Mouse (Mus musculus): Measurements from ENCODE around the gene Siae. TPM values are rescaled to one million over a fixed set of nuclear protein-coding genes. Genes with fewer than 3 reads are reported as not detected.

Siae gene
- polyA plus RNA-seq, 1 experiment from 2014 or later: 11.5 TPM

DNA sequence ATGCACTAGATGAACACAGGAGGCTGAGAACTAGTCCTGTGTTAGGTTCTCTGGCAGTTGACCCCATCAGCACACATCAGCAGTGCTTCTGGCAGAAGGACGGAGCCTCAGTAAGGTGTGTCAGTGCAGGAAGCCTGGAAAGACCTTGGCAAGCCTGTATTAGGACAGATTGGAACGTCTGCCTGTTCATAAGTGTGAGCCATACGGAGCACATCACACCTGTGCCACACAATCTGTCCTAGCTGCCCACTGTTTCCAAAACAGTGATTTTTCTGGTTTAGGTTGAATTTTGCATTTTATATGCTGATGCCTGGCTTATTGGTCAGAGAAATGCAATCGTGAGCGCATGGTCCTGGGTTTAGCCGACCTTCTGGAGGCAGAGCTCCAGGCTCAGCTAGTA is 65.8 kb downstream of the Siae start:
- Histone ChIP-seq H3K9ac (no peak overlapping the region), H3K27ac (no peak overlapping the region), H3K27me3 (replicated peaks) (0 out of 2 replicates have a peak, but pooled peaks cover 4% of the 10 kb centered on the region), H3K4me1 (peaks cover 20% of the 10 kb centered on the region), H3K36me3 (replicated peaks) (no peaks in the 10 kb centered on the region), H3K4me3 (no peak overlapping the region), H3K4me2 (no peak overlapping the region), H3K9me3 (no peaks in the 10 kb centered on the region)
- no peak for ATAC-seq (replicated peaks)
- WGBS: 86% methylated on average over 6 of the region's 6 CpGs

DNA sequence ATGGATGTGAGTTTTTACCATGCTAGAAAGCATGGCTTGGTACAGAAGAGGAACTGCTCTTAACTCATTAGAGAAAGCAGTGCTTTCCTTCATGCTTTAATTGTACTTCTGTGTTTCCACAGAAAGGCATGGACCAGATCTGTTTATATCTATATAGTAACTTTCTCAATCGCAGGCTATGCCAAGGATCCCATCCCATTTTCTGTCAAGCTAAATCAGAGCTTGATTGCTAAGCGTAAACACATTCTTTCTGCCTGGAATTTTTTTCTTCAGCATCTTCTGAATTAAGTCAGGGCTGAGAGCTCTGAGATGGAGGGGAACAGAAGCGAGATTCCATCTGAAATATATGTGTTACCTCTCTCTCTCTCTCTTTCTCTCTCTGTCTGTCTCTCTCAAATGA is 68.5 kb downstream of the Siae start:
- Histone ChIP-seq H3K9me3 (no peaks in the 10 kb centered on the region), H3K4me2 (no peak overlapping the region), H3K4me1 (peaks cover 26% of the 10 kb centered on the region), H3K27ac (no peak overlapping the region), H3K27me3 (replicated peaks) (no peaks in the 10 kb centered on the region), H3K9ac (no peak overlapping the region), H3K36me3 (replicated peaks) (no peaks in the 10 kb centered on the region), H3K4me3 (no peak overlapping the region)
- WGBS: 84% methylated on average over 3 of the region's 3 CpGs
- ATAC-seq (replicated peaks): no peak

DNA sequence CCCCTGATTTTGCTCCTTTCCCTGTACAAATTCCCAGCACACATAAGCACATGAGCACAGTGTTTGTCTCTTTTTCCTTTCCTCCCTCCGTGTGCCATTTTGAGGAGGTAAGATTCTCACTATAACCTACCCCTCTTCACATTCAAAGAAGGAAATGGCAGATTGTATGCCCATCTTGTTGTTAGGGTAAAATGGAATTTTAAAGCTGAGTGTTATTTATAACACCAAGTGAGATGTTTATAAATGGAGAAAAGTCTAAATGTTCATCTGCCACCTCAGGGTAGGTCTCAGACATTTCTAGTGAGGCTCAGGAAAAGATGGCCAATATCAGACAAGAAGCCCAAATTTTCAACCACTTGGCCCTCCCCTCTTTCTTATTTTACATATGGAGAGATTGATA is 69.0 kb downstream of the Siae start:
- Histone ChIP-seq H3K27ac (peak overlapping the region; percentile 83), H3K36me3 (replicated peaks) (no peaks in the 10 kb centered on the region), H3K4me2 (no peak overlapping the region), H3K9me3 (no peaks in the 10 kb centered on the region), H3K4me1 (peaks cover 26% of the 10 kb centered on the region), H3K27me3 (replicated peaks) (no peaks in the 10 kb centered on the region), H3K9ac (no peak overlapping the region), H3K4me3 (no peak overlapping the region)
- ATAC-seq (replicated peaks): no peak
- 70% methylated on average over 1 of the region's 1 CpGs for WGBS

DNA sequence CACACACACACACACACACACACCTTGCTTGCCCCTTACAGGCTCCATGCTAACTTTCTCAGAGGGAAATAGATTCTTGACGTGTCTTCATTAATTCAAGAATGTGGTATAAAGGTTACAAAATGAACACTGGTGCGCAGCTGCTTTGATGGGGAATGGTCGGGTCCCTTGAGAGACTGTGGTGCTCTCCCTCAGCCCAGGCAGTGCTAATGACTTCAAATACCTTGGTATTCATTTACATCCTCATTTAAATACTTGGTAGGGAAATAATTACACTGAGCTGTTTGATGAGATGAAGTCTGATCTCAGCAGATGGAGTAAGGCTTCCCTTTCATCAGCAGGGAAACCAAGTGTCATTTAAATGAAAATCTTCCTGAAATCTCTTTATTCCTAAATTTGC is 69.6 kb downstream of the Siae start:
- Histone ChIP-seq H3K27ac (peak overlapping the region; percentile 83), H3K9ac (0 out of 2 replicates have a peak overlapping the region, but pooled peaks have one; percentile 13)
- WGBS: 15% methylated on average over 3 of the region's 3 CpGs

DNA sequence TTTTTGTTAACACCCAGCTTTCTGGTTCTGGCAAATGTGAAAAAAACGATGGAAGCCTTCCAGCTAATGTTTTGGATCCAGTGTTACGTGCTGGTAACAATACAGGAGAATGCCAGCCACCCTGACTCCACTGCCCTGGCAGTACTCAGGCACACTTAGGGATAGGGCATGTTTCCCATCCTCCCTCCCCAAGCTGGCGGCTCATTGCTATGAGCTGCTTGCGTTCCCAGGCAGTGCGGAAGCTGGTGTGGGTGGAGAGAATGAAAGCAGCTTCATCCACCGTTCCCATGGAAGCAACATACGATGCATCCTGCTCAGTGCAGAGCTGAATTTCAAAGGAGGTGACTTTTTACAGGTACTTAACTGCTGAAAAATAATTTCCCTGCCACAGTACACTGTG is 70.1 kb downstream of the Siae start:
- ATAC-seq (replicated peaks): peak; percentile 93
- no peaks in the 10 kb centered on the region for H3K9me3 ChIP-seq
- H3K36me3 ChIP-seq (replicated peaks): no peaks in the 10 kb centered on the region
- H3K4me3 ChIP-seq: peak overlapping the region; percentile 1; the same call in 1 of the 2 replicates
- WGBS: 5% methylated on average over 7 of the region's 7 CpGs
- no peaks in the 10 kb centered on the region for H3K27me3 ChIP-seq (replicated peaks)
- H3K9ac ChIP-seq: peak overlapping the region; percentile 13; the same call in 1 of the 2 replicates
- H3K4me2 ChIP-seq: peak overlapping the region; percentile 40
- peaks cover 26% of the 10 kb centered on the region for H3K4me1 ChIP-seq
- peak overlapping the region; percentile 83 for H3K27ac ChIP-seq

More for the DNA sequence above, 69.6 kb downstream of the Siae start:
- H3K36me3 ChIP-seq (replicated peaks): no peaks in the 10 kb centered on the region
- H3K4me1 ChIP-seq: peaks cover 26% of the 10 kb centered on the region
- no peaks in the 10 kb centered on the region for H3K9me3 ChIP-seq
- peak; percentile 86 for ATAC-seq (replicated peaks)
- no peak overlapping the region for H3K4me3 ChIP-seq
- no peaks in the 10 kb centered on the region for H3K27me3 ChIP-seq (replicated peaks)
- H3K4me2 ChIP-seq: peak overlapping the region; percentile 40

DNA sequence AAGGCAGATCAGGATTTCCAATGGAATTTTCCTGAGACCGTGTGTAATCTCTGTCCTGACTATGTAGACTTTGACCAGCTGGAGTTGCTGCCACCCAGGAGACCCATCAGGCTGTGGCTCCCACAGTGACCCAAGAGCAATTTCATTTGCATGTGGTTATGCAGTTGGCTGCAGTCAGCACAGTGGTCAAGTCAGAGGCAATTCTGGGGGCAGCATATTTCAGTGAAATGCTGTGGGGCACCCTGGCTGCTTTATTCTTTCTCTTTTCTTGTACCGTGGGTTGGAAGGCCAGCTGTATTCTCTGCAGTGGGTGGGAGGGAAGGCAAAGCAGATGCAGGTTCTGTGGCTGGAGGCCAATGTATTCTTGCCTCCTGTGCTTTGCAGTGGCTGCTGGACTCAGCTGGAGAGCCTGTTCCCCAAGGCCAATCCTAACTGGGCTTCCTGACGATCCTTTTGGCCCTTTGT is 70.6 kb downstream of the Siae start:
- H3K36me3 ChIP-seq (replicated peaks): no peaks in the 10 kb centered on the region
- no peaks in the 10 kb centered on the region for H3K27me3 ChIP-seq (replicated peaks)
- H3K4me2 ChIP-seq: peak overlapping the region; percentile 40
- peak; percentile 58 for ATAC-seq (replicated peaks)
- peak overlapping the region; percentile 83 for H3K27ac ChIP-seq
- H3K9me3 ChIP-seq: no peaks in the 10 kb centered on the region
- peak overlapping the region; percentile 1; the same call in 1 of the 2 replicates for H3K4me3 ChIP-seq
- WGBS: 7% methylated on average over 3 of the region's 3 CpGs
- peaks cover 26% of the 10 kb centered on the region for H3K4me1 ChIP-seq
- no peak overlapping the region for H3K9ac ChIP-seq

DNA sequence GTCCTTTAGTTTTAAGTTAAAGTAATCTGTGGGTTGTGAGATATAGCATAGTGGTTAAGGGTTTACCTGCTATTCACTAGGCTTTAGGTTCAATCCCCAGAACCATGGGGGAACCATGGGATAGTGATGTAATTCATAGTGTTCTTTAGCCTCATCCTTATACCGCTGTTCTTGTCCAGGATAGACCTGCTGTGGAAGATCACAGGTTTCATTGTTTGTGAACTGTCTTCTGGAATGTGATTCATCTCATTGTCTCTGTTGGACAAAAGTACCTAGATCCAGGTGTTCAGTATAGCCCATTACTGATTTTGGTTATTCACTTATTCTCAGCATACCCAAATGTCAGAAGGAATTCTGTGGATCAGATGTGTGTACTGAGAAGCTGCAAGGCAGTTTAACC is 71.8 kb downstream of the Siae start:
- no peak overlapping the region for H3K9ac ChIP-seq
- H3K9me3 ChIP-seq: no peaks in the 10 kb centered on the region
- no peaks in the 10 kb centered on the region for H3K27me3 ChIP-seq (replicated peaks)
- H3K27ac ChIP-seq: no peak overlapping the region
- peaks cover 26% of the 10 kb centered on the region for H3K4me1 ChIP-seq
- ATAC-seq (replicated peaks): no peak
- no peak overlapping the region for H3K4me3 ChIP-seq
- no peaks in the 10 kb centered on the region for H3K36me3 ChIP-seq (replicated peaks)
- no peak overlapping the region for H3K4me2 ChIP-seq
- WGBS: 90% methylated on average over 1 of the region's 1 CpGs

DNA sequence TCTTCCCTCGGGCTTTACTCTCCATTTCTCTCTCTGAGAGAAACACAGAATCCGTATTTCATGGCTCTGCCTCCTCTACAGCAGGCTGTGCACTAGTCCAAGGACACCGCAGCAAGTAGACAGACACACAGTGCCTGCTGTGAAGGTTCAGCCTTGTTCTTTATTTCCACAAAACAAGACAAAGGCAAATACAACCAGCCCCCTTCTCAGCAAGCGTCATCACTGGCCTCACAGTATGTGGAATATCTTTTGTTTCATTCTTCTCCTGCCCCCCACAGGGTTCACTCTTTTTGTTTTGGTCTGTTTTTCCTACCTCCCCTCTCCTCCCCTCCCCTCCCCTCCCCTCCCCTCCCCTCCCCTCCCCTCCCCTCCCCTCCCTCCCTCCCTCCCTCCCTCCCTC is 73.1 kb downstream of the Siae start:
- Histone ChIP-seq H3K27me3 (replicated peaks) (no peaks in the 10 kb centered on the region), H3K27ac (no peak overlapping the region), H3K9ac (no peak overlapping the region), H3K9me3 (no peaks in the 10 kb centered on the region), H3K4me1 (peaks cover 26% of the 10 kb centered on the region), H3K4me2 (no peak overlapping the region), H3K4me3 (no peak overlapping the region), H3K36me3 (replicated peaks) (no peaks in the 10 kb centered on the region)
- 38% methylated on average over 4 of the region's 4 CpGs for WGBS
- ATAC-seq (replicated peaks): no peak

DNA sequence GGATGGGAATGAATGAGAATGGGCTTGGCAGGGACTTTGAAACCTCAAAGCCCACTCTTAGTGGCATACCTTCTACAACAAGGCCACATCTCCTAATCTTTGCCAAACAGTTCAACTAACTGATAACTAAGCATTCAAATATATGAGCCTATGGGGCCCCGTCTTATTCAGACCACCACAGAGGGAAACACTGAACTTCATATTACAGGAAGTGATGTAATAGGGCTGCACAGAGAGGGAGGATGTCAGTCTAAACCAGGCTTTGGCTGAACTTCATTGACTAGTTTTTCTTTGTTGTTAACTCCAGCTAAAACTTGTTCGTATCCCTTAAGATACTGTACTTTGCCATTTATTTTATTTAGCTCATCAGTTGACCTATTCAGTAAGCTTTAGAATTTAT is 74.4 kb downstream of the Siae start:
- no peak overlapping the region for H3K4me2 ChIP-seq
- no peaks in the 10 kb centered on the region for H3K9me3 ChIP-seq
- no peaks in the 10 kb centered on the region for H3K27me3 ChIP-seq (replicated peaks)
- ATAC-seq (replicated peaks): no peak
- no peak overlapping the region for H3K9ac ChIP-seq
- 98% methylated on average over 2 of the region's 2 CpGs for WGBS
- no peak overlapping the region for H3K4me3 ChIP-seq
- no peak overlapping the region for H3K27ac ChIP-seq
- H3K36me3 ChIP-seq (replicated peaks): no peaks in the 10 kb centered on the region
- peaks cover 19% of the 10 kb centered on the region for H3K4me1 ChIP-seq

DNA sequence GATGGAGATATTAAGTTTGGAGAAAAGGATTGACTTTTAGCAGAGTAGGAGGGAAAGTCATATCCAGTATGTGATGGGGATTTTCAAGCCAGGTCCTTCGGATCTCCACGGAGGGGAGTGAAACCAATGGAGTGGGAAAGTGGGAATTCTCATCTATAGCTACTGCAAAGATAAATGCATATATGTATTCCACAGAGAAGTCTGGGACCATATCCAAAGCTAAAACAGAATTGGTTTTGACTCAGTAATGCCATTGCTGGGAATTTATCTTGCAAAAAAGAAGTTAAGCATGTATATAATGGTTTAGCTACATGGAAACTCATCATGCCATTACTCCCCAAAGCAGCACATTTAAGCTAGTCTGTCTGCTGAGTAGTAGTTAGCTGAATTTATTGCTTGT is 76.8 kb downstream of the Siae start:
- ATAC-seq (replicated peaks): no peak
- H3K9ac ChIP-seq: no peak overlapping the region
- no peaks in the 10 kb centered on the region for H3K9me3 ChIP-seq
- H3K27ac ChIP-seq: no peak overlapping the region
- no peak overlapping the region for H3K4me2 ChIP-seq
- H3K4me1 ChIP-seq: no peaks in the 10 kb centered on the region
- H3K27me3 ChIP-seq (replicated peaks): no peaks in the 10 kb centered on the region
- H3K4me3 ChIP-seq: no peak overlapping the region
- no peaks in the 10 kb centered on the region for H3K36me3 ChIP-seq (replicated peaks)
- 91% methylated on average over 2 of the region's 2 CpGs for WGBS

DNA sequence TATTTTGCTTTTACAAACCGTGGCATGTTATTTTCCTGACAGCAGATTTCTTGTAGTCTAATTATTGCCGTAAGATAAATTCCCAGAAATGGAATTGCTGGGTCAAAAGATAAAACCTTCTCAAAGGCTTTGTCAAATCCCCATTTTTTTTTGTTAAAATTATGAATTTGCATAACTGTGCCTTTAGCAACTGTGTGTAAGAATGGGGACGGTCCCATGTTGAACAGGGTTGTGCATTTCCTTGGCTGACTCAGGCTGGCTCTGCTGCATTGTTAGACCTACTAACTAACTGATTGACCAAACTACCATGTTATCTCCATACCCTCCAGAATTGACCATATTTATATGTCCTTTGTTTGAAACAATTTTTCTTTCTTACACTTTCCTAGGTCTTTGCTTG is 78.8 kb downstream of the Siae start:
- no peak overlapping the region for H3K4me3 ChIP-seq
- H3K4me2 ChIP-seq: no peak overlapping the region
- no peak overlapping the region for H3K9ac ChIP-seq
- H3K4me1 ChIP-seq: no peaks in the 10 kb centered on the region
- H3K36me3 ChIP-seq (replicated peaks): no peaks in the 10 kb centered on the region
- no peaks in the 10 kb centered on the region for H3K9me3 ChIP-seq
- no peaks in the 10 kb centered on the region for H3K27me3 ChIP-seq (replicated peaks)
- no peak for ATAC-seq (replicated peaks)
- WGBS: 86% methylated on average over 3 of the region's 3 CpGs
- H3K27ac ChIP-seq: no peak overlapping the region

DNA sequence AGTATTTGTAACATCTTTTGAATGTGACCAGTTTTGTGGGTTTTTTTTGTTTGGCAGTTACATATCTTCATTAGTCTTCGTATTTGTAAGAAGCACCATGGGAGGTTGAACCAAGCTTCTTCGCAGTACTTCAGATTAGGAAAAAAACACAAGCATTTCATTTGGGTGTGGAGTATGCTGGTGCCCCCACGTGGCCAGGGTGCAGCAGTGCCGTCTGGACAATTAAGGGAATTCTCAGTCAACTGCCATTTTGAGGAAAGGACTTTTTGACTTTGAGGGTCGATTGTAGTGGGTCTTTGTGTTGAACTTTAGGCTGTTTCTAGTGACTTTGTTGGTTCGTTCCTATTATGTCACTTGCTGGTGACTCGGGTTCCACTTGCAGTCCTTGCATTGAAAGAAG is 80.8 kb downstream of the Siae start:
- no peaks in the 10 kb centered on the region for H3K27me3 ChIP-seq (replicated peaks)
- H3K9me3 ChIP-seq: no peaks in the 10 kb centered on the region
- WGBS: 14% methylated on average over 7 of the region's 7 CpGs
- H3K36me3 ChIP-seq (replicated peaks): no peaks in the 10 kb centered on the region
- H3K4me3 ChIP-seq: no peak overlapping the region
- H3K27ac ChIP-seq: no peak overlapping the region
- H3K9ac ChIP-seq: no peak overlapping the region
- no peak; the same call in 1 of the 2 replicates for ATAC-seq (replicated peaks)
- H3K4me1 ChIP-seq: no peaks in the 10 kb centered on the region
- H3K4me2 ChIP-seq: no peak overlapping the region

DNA sequence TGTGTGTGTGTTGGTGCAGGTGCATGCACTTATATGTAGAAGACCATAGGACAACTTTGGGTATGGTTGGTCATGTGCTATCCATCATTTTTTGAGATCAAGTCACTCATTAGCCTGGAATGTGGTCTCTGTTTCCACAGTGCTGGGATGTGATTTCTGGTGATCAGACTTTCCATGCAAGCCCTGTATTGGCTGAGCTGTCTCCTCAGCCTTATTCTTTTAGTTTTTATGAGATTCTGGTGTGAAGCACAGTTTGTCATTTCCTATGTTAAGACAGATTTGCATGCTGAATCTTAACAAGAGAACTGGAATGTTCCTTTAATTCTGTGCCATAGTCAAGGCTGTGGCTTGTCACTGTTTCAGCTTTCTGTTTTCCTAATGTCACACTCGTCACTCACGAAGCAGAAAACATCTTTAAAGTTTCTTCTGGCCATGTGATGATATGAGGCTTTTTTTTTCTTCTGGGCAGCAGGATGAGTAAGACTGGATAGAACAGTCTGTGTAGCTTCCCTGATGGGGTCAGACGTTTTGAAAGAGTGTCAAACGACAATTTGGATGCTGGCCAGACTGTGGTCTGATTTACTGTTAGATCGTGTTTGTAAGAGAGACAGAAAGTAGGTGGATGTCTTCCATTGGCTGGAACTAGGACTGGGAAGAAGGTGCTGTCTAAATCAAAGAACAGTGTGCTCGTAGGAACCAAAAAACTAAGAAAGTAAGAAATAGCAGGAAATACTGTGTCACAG is 81.5 kb downstream of the Siae start:
- no peak overlapping the region for H3K9ac ChIP-seq
- no peaks in the 10 kb centered on the region for H3K4me1 ChIP-seq
- 57% methylated on average over 6 of the region's 6 CpGs for WGBS
- no peak overlapping the region for H3K4me3 ChIP-seq
- no peak for ATAC-seq (replicated peaks)
- no peak overlapping the region for H3K4me2 ChIP-seq
- no peaks in the 10 kb centered on the region for H3K9me3 ChIP-seq
- H3K27me3 ChIP-seq (replicated peaks): no peaks in the 10 kb centered on the region
- H3K27ac ChIP-seq: no peak overlapping the region
- no peaks in the 10 kb centered on the region for H3K36me3 ChIP-seq (replicated peaks)
